Mouse (Mus musculus) adrenal gland (tissue): ENCODE data around the gene Tmem132b.

Experiments used
- intact Hi-C: fragments of 180-260 bp; cut with DNase I; formaldehyde crosslinking; loops from one replicate; pipeline ENCODE4 v1.15.1; 2025

The Tmem132b gene

GRCm38 (mm10) chr5:125658959-125659749 lies 127.6 kb downstream of the Tmem132b start:
- intact Hi-C loops = no loop called here

- intact Hi-C loops = no loop called here
Observed at GRCm38 (mm10) chr5:125675623-125676022, 144.0 kb downstream of the Tmem132b start.

- intact Hi-C loops = no loop called here
Observed at GRCm38 (mm10) chr5:125676025-125676623, 144.6 kb downstream of the Tmem132b start.

- intact Hi-C loops = no loop called here
Observed at GRCm38 (mm10) chr5:125680889-125681288, 149.3 kb downstream of the Tmem132b start.

- intact Hi-C loops = no loop called here
Observed at GRCm38 (mm10) chr5:125683491-125683890, 151.9 kb downstream of the Tmem132b start.

GRCm38 (mm10) chr5:125685681-125686331 lies 154.2 kb downstream of the Tmem132b start:
- intact Hi-C loops = no loop called here

GRCm38 (mm10) chr5:125692538-125692937 lies 161.0 kb downstream of the Tmem132b start:
- intact Hi-C loops = no loop called here

- intact Hi-C loops = no loop called here
Observed at GRCm38 (mm10) chr5:125699395-125699794, 167.8 kb downstream of the Tmem132b start.

- intact Hi-C loops = no loop called here
Observed at GRCm38 (mm10) chr5:125700234-125700633, 168.7 kb downstream of the Tmem132b start.

- intact Hi-C loops = no loop called here
Observed at GRCm38 (mm10) chr5:125705379-125705778, 173.8 kb downstream of the Tmem132b start.

- intact Hi-C loops = no loop called here
Observed at GRCm38 (mm10) chr5:125709160-125709559, 177.6 kb downstream of the Tmem132b start.

GRCm38 (mm10) chr5:125726815-125727214 lies 195.2 kb downstream of the Tmem132b start:
- intact Hi-C loops = no loop called here

- intact Hi-C loops = no loop called here
Observed at GRCm38 (mm10) chr5:125727436-125727835, 195.9 kb downstream of the Tmem132b start.

- intact Hi-C loops = no loop called here
Observed at GRCm38 (mm10) chr5:125727936-125728335, 196.4 kb downstream of the Tmem132b start.

GRCm38 (mm10) chr5:125728521-125728920 lies 196.9 kb downstream of the Tmem132b start:
- intact Hi-C loops = no loop called here

GRCm38 (mm10) chr5:125733806-125734205 lies 202.2 kb downstream of the Tmem132b start:
- intact Hi-C loops = no loop called here

- intact Hi-C loops = no loop called here
Observed at GRCm38 (mm10) chr5:125737105-125737504, 205.5 kb downstream of the Tmem132b start.

GRCm38 (mm10) chr5:125743503-125743902 lies 211.9 kb downstream of the Tmem132b start:
- intact Hi-C loops = no loop called here

- intact Hi-C loops = no loop called here
Observed at GRCm38 (mm10) chr5:125745727-125746126, 214.2 kb downstream of the Tmem132b start.

- intact Hi-C loops = no loop called here
Observed at GRCm38 (mm10) chr5:125751481-125751880, 219.9 kb downstream of the Tmem132b start.

GRCm38 (mm10) chr5:125752546-125752945 lies 221.0 kb downstream of the Tmem132b start:
- intact Hi-C loops = no loop called here

GRCm38 (mm10) chr5:125756987-125757530 lies 225.5 kb downstream of the Tmem132b start:
- intact Hi-C loops = no loop called here
